Mouse (Mus musculus) c-Kit-negative CD71-positive TER-119-positive erythroid progenitor cells, embryonic 14.5 days (primary cell): ENCODE measurements around the gene Gnb1.

ENCODE experiments used
- DNase-seq: peaks from one replicate; pipeline ENCODE4 v3.0.0-alpha.2; 2013; ENCODE audit warnings: low read depth, low spot score

The Gnb1 gene

GRCm38 (mm10) chr4:155577132-155577531, 86.0 kb downstream of the Gnb1 start:
- DNase-seq, result no peak

- DNase-seq, result no peak
These were observed 86.6 kb downstream of the Gnb1 start for GRCm38 (mm10) chr4:155577741-155578140.

- no peak for DNase-seq
These were observed 87.4 kb downstream of the Gnb1 start for GRCm38 (mm10) chr4:155578336-155579125.

GRCm38 (mm10) chr4:155580420-155580819, 89.3 kb downstream of the Gnb1 start:
- no peak for DNase-seq

- no peak for DNase-seq
These were observed 91.2 kb downstream of the Gnb1 start for GRCm38 (mm10) chr4:155582279-155582905.

- no peak for DNase-seq
These were observed 98.2 kb downstream of the Gnb1 start for GRCm38 (mm10) chr4:155589356-155589755.

GRCm38 (mm10) chr4:155591012-155591719, 100.0 kb downstream of the Gnb1 start:
- no peak for DNase-seq

- no peak for DNase-seq
These were observed 102.6 kb downstream of the Gnb1 start for GRCm38 (mm10) chr4:155593780-155594179.

GRCm38 (mm10) chr4:155595777-155596176, 104.6 kb downstream of the Gnb1 start:
- DNase-seq, result no peak

- DNase-seq, result no peak
These were observed 105.4 kb downstream of the Gnb1 start for GRCm38 (mm10) chr4:155596606-155597005.

GRCm38 (mm10) chr4:155598536-155598935, 107.4 kb downstream of the Gnb1 start:
- peak; percentile 37 for DNase-seq

GRCm38 (mm10) chr4:155599901-155600825, 109.0 kb downstream of the Gnb1 start:
- no peak for DNase-seq

- DNase-seq, result peak; percentile 91
These were observed 110.2 kb downstream of the Gnb1 start, which contains the start of gene Slc35e2 for GRCm38 (mm10) chr4:155601091-155601996. Gene Slc35e2 (plus strand): TSS chr4:155601416.

GRCm38 (mm10) chr4:155601997-155602456, 110.9 kb downstream of the Gnb1 start:
- DNase-seq, result no peak

- no peak for DNase-seq
These were observed 111.6 kb downstream of the Gnb1 start for GRCm38 (mm10) chr4:155602753-155603152.

- DNase-seq, result no peak
These were observed 112.6 kb downstream of the Gnb1 start for GRCm38 (mm10) chr4:155603801-155604200.

GRCm38 (mm10) chr4:155605132-155605531, 114.0 kb downstream of the Gnb1 start:
- DNase-seq, result no peak

GRCm38 (mm10) chr4:155606825-155607224, 115.7 kb downstream of the Gnb1 start:
- DNase-seq, result no peak
